21 mouse cellular contexts compared by ENCODE assay signal in the genomic region with DNA sequence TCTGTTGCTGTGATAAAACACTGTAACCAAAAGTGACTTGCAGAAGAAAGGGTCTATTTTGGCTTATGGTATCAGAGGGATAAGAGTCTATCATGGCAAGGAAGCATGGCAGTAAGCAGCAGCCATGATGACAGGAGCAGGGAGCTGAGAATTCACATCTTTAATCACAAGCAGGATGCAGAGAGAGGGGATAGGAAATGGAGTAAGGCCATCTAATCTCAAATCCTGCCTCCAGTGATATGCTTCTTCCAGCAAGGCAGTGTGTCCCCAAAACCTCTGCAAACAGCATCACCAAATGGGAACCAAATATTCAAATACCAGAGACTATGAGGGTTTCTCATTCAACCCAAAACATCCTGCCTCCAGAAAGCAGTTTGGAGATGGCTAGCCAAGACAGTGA.
"Had no signal": no experiment of that assay in that cellular context is flagged by ENCODE, and none has a peak within 500 bp of the region (broad histone marks: within the 10 kb centered on the region; RNA-seq: fewer than 3 reads in every experiment).

No protein-coding gene starts in this region.

- DNase-seq: gastrocnemius, adult 2 months; gastrocnemius, postnatal 10 days; gastrocnemius, postnatal 25 days; heart, adult 18-20 months; heart, postnatal 10 days; heart, postnatal 4 days; kidney, adult 18-20 months; kidney, adult 8-10 months; kidney, postnatal 10 days; kidney, postnatal 25 days; kidney, postnatal 4 days had no signal

- H3K4me3 ChIP-seq: hindbrain, embryonic 10.5 days; hindbrain, embryonic 12.5 days; layer of hippocampus, adult 2 months; left cerebral cortex, adult 2 months; limb, embryonic 10.5 days; limb, embryonic 12.5 days had no signal

- H3K27ac ChIP-seq: heart, embryonic 10.5 days; hindbrain, embryonic 10.5 days; hindbrain, embryonic 12.5 days; hindbrain, embryonic 14.5 days; layer of hippocampus, adult 2 months; left cerebral cortex, adult 2 months; limb, embryonic 10.5 days; limb, embryonic 12.5 days had no signal

- H3K27me3 ChIP-seq: heart, embryonic 12.5 days; hindbrain, embryonic 12.5 days; intestine, embryonic 15.5 days; limb, embryonic 12.5 days had no signal

- H3K9ac ChIP-seq: hindbrain, embryonic 12.5 days; hindbrain, embryonic 14.5 days; intestine, embryonic 15.5 days; limb, embryonic 12.5 days had no signal

- H3K36me3 ChIP-seq: hindbrain, embryonic 10.5 days; hindbrain, embryonic 12.5 days; intestine, embryonic 15.5 days; limb, embryonic 10.5 days; limb, embryonic 12.5 days had no signal
